Mouse (Mus musculus) forebrain, embryonic 12.5 days (tissue): Measurements from ENCODE around the gene Carmil3. TPM values are rescaled to one million over a fixed set of nuclear protein-coding genes. Genes with fewer than 3 reads are reported as not detected.

Source experiments
- ATAC-seq: fragments of 200-750 bp; cut with Nextera tagmentation; 2 replicates; pipeline ENCODE4 v1.8.0; 2017; ENCODE audit warnings: moderate TSS enrichment; ENCODE audit not compliant: low FRiP score
- H3K27ac ChIP-seq: fragments of 300-500 bp; sonication (generic); 2 replicates; pipeline ENCODE4 v1.5.1; 2016; ENCODE audit warnings: mild to moderate bottlenecking
- H3K27me3 ChIP-seq: fragments of 300-500 bp; sonication (generic); 2 replicates; pipeline ENCODE4 v1.6.1; 2016; ENCODE audit warnings: mild to moderate bottlenecking
- H3K36me3 ChIP-seq: fragments of 300-500 bp; sonication (generic); replicated peaks from 2 replicates; pipeline ENCODE4 v1.6.1; 2016; ENCODE audit warnings: mild to moderate bottlenecking
- H3K4me1 ChIP-seq: fragments of 300-500 bp; sonication (generic); 2 replicates; pipeline ENCODE4 v1.6.1; 2016
- H3K4me2 ChIP-seq: fragments of 300-500 bp; sonication (generic); 2 replicates; pipeline ENCODE4 v1.6.1; 2016; ENCODE audit warnings: mild to moderate bottlenecking, moderate library complexity
- H3K4me3 ChIP-seq: fragments of 300-500 bp; sonication (generic); replicated peaks from 2 replicates; pipeline ENCODE4 v1.5.1; 2016; ENCODE audit warnings: mild to moderate bottlenecking
- H3K9ac ChIP-seq: fragments of 300-500 bp; sonication (generic); 2 replicates; pipeline ENCODE4 v1.6.1; 2016; ENCODE audit warnings: mild to moderate bottlenecking
- H3K9me3 ChIP-seq: fragments of 300-500 bp; sonication (generic); 2 replicates; pipeline ENCODE4 v1.6.1; 2016
- WGBS: fragments of 180-500 bp; shearing (Covaris S2); methylation state at CpG from one replicate; pipeline ENCODE4 v1.1.7; 2016; 5-methylcytosine and 5-hydroxymethylcytosine counted together
- polyA plus RNA-seq: library from polyadenylated mRNA; unstranded; fragments of >200 nt; fragmentation: Nextera tagmentation; extraction: Ambion mirVana; gene quantifications from 2 replicates; pipeline ENCODE4 v1.2.1, GENCODE M21; 2016

Carmil3 gene
- polyA plus RNA-seq, 1 experiment from 2014 or later = 17.8 TPM

- no peak overlapping the region for H3K4me2 ChIP-seq
- no peaks in the 10 kb centered on the region for H3K27me3 ChIP-seq
- H3K36me3 ChIP-seq = no peaks in the 10 kb centered on the region
- H3K27ac ChIP-seq = no peak overlapping the region
- H3K9me3 ChIP-seq = no peaks in the 10 kb centered on the region
- peaks cover 5% of the 10 kb centered on the region; the same call in 1 of the 2 replicates for H3K4me1 ChIP-seq
- H3K4me3 ChIP-seq = no peak overlapping the region
- no peak overlapping the region for H3K9ac ChIP-seq
- ATAC-seq = no peak
These were observed 64.2 kb downstream of the Carmil3 start for GRCm38 (mm10) chr14:55554635-55555034.

GRCm38 (mm10) chr14:55555788-55556187, 65.3 kb downstream of the Carmil3 start:
- H3K27me3 ChIP-seq = no peaks in the 10 kb centered on the region
- no peak overlapping the region for H3K4me2 ChIP-seq
- H3K4me1 ChIP-seq = peaks cover 5% of the 10 kb centered on the region; the same call in 1 of the 2 replicates
- H3K4me3 ChIP-seq = no peak overlapping the region
- ATAC-seq = no peak
- no peak overlapping the region for H3K27ac ChIP-seq
- H3K36me3 ChIP-seq = no peaks in the 10 kb centered on the region
- no peak overlapping the region for H3K9ac ChIP-seq
- 75% methylated on average over 3 of the region's 3 CpGs for WGBS
- H3K9me3 ChIP-seq = no peaks in the 10 kb centered on the region

- H3K4me2 ChIP-seq = no peak overlapping the region
- H3K9me3 ChIP-seq = no peaks in the 10 kb centered on the region
- no peaks in the 10 kb centered on the region for H3K27me3 ChIP-seq
- H3K9ac ChIP-seq = no peak overlapping the region
- WGBS = 30% methylated on average over 5 of the region's 5 CpGs
- H3K27ac ChIP-seq = no peak overlapping the region
- no peak for ATAC-seq
- H3K4me3 ChIP-seq = no peak overlapping the region
- H3K36me3 ChIP-seq = no peaks in the 10 kb centered on the region
- H3K4me1 ChIP-seq = peaks cover 16% of the 10 kb centered on the region
These were observed 66.6 kb downstream of the Carmil3 start for GRCm38 (mm10) chr14:55557003-55557402.

- Histone ChIP-seq H3K4me3 (no peak overlapping the region), H3K27ac (no peak overlapping the region), H3K4me1 (peaks cover 18% of the 10 kb centered on the region), H3K9me3 (no peaks in the 10 kb centered on the region), H3K27me3 (no peaks in the 10 kb centered on the region), H3K4me2 (no peak overlapping the region), H3K36me3 (no peaks in the 10 kb centered on the region), H3K9ac (no peak overlapping the region)
- no peak for ATAC-seq
- 87% methylated on average over 3 of the region's 3 CpGs for WGBS
These were observed 67.1 kb downstream of the Carmil3 start for GRCm38 (mm10) chr14:55557587-55557986.

Other genes with a start within 250 kb of the Carmil3 start
- 52.5 and 59.9 TPM in 2 replicates for gene Dhrs4, start 11.9 kb upstream of the Carmil3 start, polyA plus RNA-seq
- gene Cpne6, start 19.8 kb downstream of the Carmil3 start, polyA plus RNA-seq = 0.55 and 0.90 TPM in 2 replicates
- not detected in 2 replicates for gene Nrl, start 34.3 kb downstream of the Carmil3 start, polyA plus RNA-seq
- 19.0 and 19.8 TPM in 2 replicates for gene Pck2, start 49.6 kb downstream of the Carmil3 start, polyA plus RNA-seq
- 103 and 105 TPM in 2 replicates for gene Dcaf11, start 69.4 kb downstream of the Carmil3 start, polyA plus RNA-seq
- 0.64 TPM in 1 of 2 replicates, not detected in the other for gene A730061H03Rik, start 69.8 kb downstream of the Carmil3 start, polyA plus RNA-seq
- 0.20 TPM in 1 of 2 replicates, not detected in the other for gene Fitm1, start 85.0 kb downstream of the Carmil3 start, polyA plus RNA-seq
- 117 and 119 TPM in 2 replicates for gene Psme1, start 87.5 kb downstream of the Carmil3 start, polyA plus RNA-seq
- 3.7 and 6.0 TPM in 2 replicates for gene Emc9, start 94.7 kb downstream of the Carmil3 start, polyA plus RNA-seq
- 199 and 201 TPM in 2 replicates for gene Psme2, start 100.5 kb downstream of the Carmil3 start, polyA plus RNA-seq
- gene Rnf31, start 101.1 kb downstream of the Carmil3 start, polyA plus RNA-seq = 18.2 and 20.8 TPM in 2 replicates
- gene Irf9, start 112.9 kb downstream of the Carmil3 start, polyA plus RNA-seq = 9.8 and 10.3 TPM in 2 replicates
- 7.2 and 8.5 TPM in 2 replicates for gene Rec8, start 127.4 kb downstream of the Carmil3 start, polyA plus RNA-seq
- gene Ipo4, start 145.3 kb downstream of the Carmil3 start, polyA plus RNA-seq = 68.5 and 68.6 TPM in 2 replicates
- 4.0 and 5.6 TPM in 2 replicates for gene Gm49378, start 147.2 kb downstream of the Carmil3 start, polyA plus RNA-seq
- 68.7 and 73.4 TPM in 2 replicates for gene Tm9sf1, start 153.2 kb downstream of the Carmil3 start, polyA plus RNA-seq
- gene Tssk4, start 159.5 kb downstream of the Carmil3 start, polyA plus RNA-seq = 0.65 and 0.68 TPM in 2 replicates
- gene Mdp1, start 169.9 kb downstream of the Carmil3 start, polyA plus RNA-seq = 60.5 and 64.5 TPM in 2 replicates
- gene Gmpr2, start 181.3 kb downstream of the Carmil3 start, polyA plus RNA-seq = 59.3 and 63.5 TPM in 2 replicates
- gene Nedd8, start 181.5 kb downstream of the Carmil3 start, polyA plus RNA-seq = 577 and 583 TPM in 2 replicates
- 61.6 and 68.2 TPM in 2 replicates for gene Tinf2, start 191.2 kb downstream of the Carmil3 start, polyA plus RNA-seq
- gene Tgm1, start 223.3 kb downstream of the Carmil3 start, polyA plus RNA-seq = 0.55 and 0.58 TPM in 2 replicates
- 32.1 and 34.0 TPM in 2 replicates for gene Rabggta, start 231.6 kb downstream of the Carmil3 start, polyA plus RNA-seq